Mouse (Mus musculus): ENCODE data around the gene Tuba4a.

The Tuba4a gene

GRCm38 (mm10) chr1:75210136-75211087, 9.3 kb downstream of the Tuba4a start, which contains the start of the genes Glb1l and Stk16:
Glb1l (minus strand) TSS chr1:75210813.
Stk16 (plus strand) TSS chr1:75210838.
- peak; percentile 97 to 98 for DNase-seq

- DNase-seq = no peak
Observed at GRCm38 (mm10) chr1:75208967-75209678, 10.5 kb downstream of the Tuba4a start.

GRCm38 (mm10) chr1:75201236-75201635, 18.4 kb downstream of the Tuba4a start:
- no peak for DNase-seq

- peak in 1 of 2 experiments; percentile 45 for DNase-seq
Observed at GRCm38 (mm10) chr1:75192452-75192851, 27.2 kb downstream of the Tuba4a start.

- peak; percentile 92 to 94 for DNase-seq
Observed at GRCm38 (mm10) chr1:75191622-75192402, 27.9 kb downstream of the Tuba4a start, which contains the start of the genes Ankzf1 and Atg9a. Ankzf1 (plus strand) TSS chr1:75192151. Atg9a (minus strand) TSS chr1:75192196.

- no peak for DNase-seq
Observed at GRCm38 (mm10) chr1:75191258-75191621, 28.4 kb downstream of the Tuba4a start.

- DNase-seq = no peak
Observed at GRCm38 (mm10) chr1:75190577-75190976, 29.1 kb downstream of the Tuba4a start.

GRCm38 (mm10) chr1:75187914-75188483, 31.7 kb downstream of the Tuba4a start:
- no peak for DNase-seq

- DNase-seq = no peak
Observed at GRCm38 (mm10) chr1:75187126-75187525, 32.5 kb downstream of the Tuba4a start.

DNA sequence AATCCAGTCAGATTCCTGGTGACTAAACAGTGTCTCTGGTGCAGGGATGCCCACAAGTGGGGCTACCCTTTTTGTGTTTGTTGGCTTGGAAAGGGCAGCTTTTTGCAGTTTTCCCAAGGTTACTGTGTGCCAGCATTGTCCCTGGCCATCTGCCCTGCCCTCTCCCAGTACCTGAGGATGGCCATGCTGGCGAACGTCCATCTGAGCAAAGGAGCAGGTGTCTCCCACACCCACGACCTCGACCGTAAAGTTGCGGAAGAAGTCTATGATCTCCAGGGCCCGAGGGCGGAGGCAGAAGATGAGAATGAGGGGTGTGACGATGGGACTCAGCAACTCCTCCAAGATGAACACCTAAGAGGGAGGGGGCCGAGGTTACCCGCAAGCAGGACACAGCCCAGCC, 34.2 kb downstream of the Tuba4a start:
- DNase-seq = peak in 1 of 2 experiments; percentile 42

DNA sequence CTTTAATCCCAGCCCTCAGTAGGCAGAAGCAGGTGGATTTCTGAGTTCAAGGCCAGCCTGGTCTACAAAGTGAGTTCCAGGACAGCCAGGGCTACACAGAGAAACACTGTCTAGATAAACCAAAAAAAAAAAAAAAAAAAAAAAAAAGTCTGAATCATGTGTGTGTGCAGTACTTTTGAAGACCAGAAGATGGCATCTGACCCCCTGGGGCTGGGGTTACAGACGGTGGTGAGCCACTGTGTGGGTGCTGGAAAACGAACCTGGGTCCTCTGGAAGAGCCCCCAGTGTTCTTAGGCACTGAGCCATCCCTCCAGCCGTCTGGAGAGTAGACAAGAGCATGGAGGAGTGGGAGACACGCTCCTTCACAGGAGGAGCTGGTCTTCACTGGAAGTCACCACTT, 37.5 kb downstream of the Tuba4a start:
- peak in 1 of 2 experiments; percentile 39 for DNase-seq

DNA sequence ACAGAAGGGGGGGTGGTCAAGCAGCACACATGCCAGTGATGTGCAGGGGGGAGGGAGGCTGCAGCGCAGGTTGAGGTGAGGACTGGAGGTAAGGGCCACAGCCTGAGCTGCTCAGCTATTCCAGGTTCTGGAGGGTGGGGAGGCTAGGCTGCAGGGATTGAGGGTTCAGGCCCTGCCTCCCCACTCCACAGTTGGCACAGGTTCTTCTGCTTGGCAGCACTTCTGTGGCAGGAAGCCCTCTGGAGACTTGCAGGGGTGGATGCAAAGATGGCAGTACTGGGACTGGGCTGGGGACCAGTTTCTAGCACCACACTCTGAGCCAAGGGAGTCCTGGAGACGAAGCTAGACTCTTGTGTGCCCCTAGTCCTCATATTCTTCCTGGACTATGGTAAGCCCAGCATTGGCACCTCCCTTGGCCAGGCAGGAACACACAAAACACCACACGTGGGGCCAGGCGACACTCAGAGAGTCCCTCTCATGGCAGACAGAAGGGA, 38.2 kb downstream of the Tuba4a start:
- DNase-seq = peak in 1 of 2 experiments; percentile 37

GRCm38 (mm10) chr1:75180741-75181140, 38.9 kb downstream of the Tuba4a start:
- DNase-seq = no peak

GRCm38 (mm10) chr1:75180105-75180590, 39.5 kb downstream of the Tuba4a start, which contains the start of gene Abcb6:
Abcb6 (minus strand) TSS chr1:75180392.
- peak; percentile 87 to 92 for DNase-seq

- peak; percentile 90 to 92 for DNase-seq
Observed at GRCm38 (mm10) chr1:75179334-75180104, 40.1 kb downstream of the Tuba4a start.

DNA sequence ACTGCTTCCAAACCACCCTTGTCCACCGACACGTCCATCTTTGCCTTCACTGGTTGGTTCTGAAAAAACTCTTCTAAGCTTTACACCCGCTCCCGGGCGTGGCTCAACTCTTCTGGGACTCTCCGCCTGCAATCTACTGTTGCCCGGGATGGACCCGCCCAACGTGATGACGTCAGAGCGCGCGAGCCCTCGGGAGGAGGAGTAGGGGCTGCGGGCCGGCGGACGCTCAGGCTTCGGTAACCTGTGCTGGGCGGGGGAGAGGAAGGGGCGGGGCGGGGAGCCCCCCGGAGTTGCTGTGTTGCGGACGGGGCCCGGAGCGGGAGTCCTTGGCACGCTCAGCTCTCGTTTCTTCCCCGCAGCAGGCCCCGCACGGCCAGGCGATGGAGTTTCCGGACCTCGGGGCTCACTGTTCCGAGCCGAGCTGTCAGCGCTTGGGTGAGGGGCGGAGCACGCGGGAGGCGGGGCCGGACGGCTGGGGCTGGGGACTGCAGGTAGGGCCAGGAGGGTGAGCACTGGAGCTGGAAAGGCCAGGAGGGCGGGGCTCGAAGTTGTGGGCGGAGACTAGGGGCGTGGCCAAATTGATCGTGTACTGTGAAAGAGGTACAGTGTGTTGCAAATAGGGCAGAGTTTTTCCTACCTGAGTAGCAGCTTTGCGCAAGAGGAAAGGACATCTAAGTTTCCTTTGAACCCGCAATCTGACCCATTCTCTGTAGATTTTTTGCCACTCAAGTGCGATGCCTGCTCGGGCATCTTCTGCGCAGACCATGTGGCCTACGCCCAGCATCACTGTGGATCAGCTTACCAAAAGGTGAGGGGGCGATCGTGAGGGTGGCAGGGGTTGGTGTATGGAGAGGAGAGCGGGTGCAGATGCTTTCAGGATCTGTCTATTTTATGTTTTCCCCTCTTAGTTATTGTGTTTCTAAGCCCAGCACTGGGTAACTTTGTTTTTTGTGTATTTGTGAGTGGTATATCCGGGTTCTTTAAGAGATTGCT, 50.9 kb downstream of the Tuba4a start, which contains the start of gene Zfand2b:
Zfand2b (plus strand) TSS at position 175 of the 993 bp plus-strand sequence.
- DNase-seq = peak; percentile 97

GRCm38 (mm10) chr1:75168093-75168471, 51.6 kb downstream of the Tuba4a start:
- no peak for DNase-seq

Measured in cerebellum, postnatal 14 days (tissue).